Comparison of ENCODE assay signal across 14 mouse cellular contexts in genomic region chr11:63252968-63253602, GRCm38 (mm10).
DNase-seq lines count a peak whose midpoint lies in the region; ATAC-seq and TF ChIP-seq lines count a peak whose summit lies in the region.
"Had no signal": no experiment of that assay in that cellular context is flagged by ENCODE, and none has a peak within 500 bp of the region (broad histone marks: within the 10 kb centered on the region; RNA-seq: fewer than 3 reads in every experiment).

No protein-coding gene starts in this region.

- WGBS in heart, embryonic 12.5 days, result 42% methylated on average over 5 of the region's 5 CpGs
- 8% methylated on average over 5 of the region's 5 CpGs for WGBS in lung, embryonic 16.5 days
- 21% methylated on average over 5 of the region's 5 CpGs for WGBS in lung, adult 2 months
- 6% methylated on average over 5 of the region's 5 CpGs for WGBS in limb, embryonic 13.5 days

- no peak for ATAC-seq in heart, embryonic 12.5 days (ENCODE audit: insufficient number of reproducible peaks, low FRiP score)
- ATAC-seq in lung, embryonic 16.5 days (ENCODE audit: low read depth), result peak; percentile 31; the same call in 1 of the 2 replicates
- peak; percentile 84 for ATAC-seq in limb, embryonic 13.5 days (ENCODE audit: low FRiP score, low read depth)
- ATAC-seq: forebrain, embryonic 15.5 days had no signal

- no peak for TF ChIP-seq POLR2A in lung, adult 2 months (IDR thresholded peaks at IDR 0.05; ENCODE audit: borderline replicate concordance, extremely low read depth, low read depth, low read length)
- TF ChIP-seq POLR2A in brain, embryonic 14.5 days (IDR thresholded peaks at IDR 0.05; ENCODE audit: borderline replicate concordance, extremely low read depth, insufficient read depth, insufficient read length, poor library complexity, severe bottlenecking), result no peak

- H3K27me3 ChIP-seq in heart, embryonic 12.5 days (replicated peaks), result no peaks in the 10 kb centered on the region
- H3K27me3 ChIP-seq in lung, embryonic 16.5 days (ENCODE audit: control insufficient read depth, insufficient read depth, low read depth, low read length), result no peaks in the 10 kb centered on the region
- H3K27me3 ChIP-seq in limb, embryonic 13.5 days, result peaks cover 9% of the 10 kb centered on the region
- H3K27me3 ChIP-seq: CH12.LX; forebrain, embryonic 15.5 days had no signal

- H3K36me3 ChIP-seq in heart, embryonic 12.5 days, result no peaks in the 10 kb centered on the region
- no peaks in the 10 kb centered on the region for H3K36me3 ChIP-seq in lung, embryonic 16.5 days (ENCODE audit: control insufficient read depth, insufficient read depth, low read length)
- no peaks in the 10 kb centered on the region for H3K36me3 ChIP-seq in limb, embryonic 13.5 days
- H3K36me3 ChIP-seq: forebrain, embryonic 15.5 days had no signal

- peak; percentile 30 to 50 for DNase-seq in heart, postnatal 10 days
- DNase-seq in lung, adult 2 months, result no peak
- peak; percentile 56 for DNase-seq in brain, embryonic 14.5 days (ENCODE audit: low read depth)
- DNase-seq in layer of hippocampus, postnatal 25 days (ENCODE audit: extremely low spot score in 1 of 2, low spot score in 1 of 2), result no peak
- no peak for DNase-seq in adipocyte (ENCODE audit: low spot score)
- DNase-seq: kidney, adult 2 months; right cerebral cortex, postnatal 25 days had no signal

- no peak overlapping the region for H3K9ac ChIP-seq in heart, embryonic 12.5 days
- H3K9ac ChIP-seq in lung, embryonic 16.5 days (ENCODE audit: low read length), result no peak overlapping the region
- H3K9ac ChIP-seq in limb, embryonic 13.5 days, result no peak overlapping the region
- H3K9ac ChIP-seq: forebrain, embryonic 15.5 days had no signal

- peaks cover 8% of the 10 kb centered on the region for H3K4me1 ChIP-seq in heart, embryonic 12.5 days (replicated peaks)
- H3K4me1 ChIP-seq in lung, embryonic 16.5 days (replicated peaks; ENCODE audit: control insufficient read depth, insufficient read depth, low read length), result no peaks in the 10 kb centered on the region; the same call in 1 of the 2 replicates
- H3K4me1 ChIP-seq in lung, adult 2 months (ENCODE audit: control insufficient read depth, insufficient read depth, low read length), result no peaks in the 10 kb centered on the region
- peaks cover 41% of the 10 kb centered on the region for H3K4me1 ChIP-seq in limb, embryonic 13.5 days

- H3K9me3 ChIP-seq in heart, embryonic 12.5 days (replicated peaks), result no peaks in the 10 kb centered on the region
- H3K9me3 ChIP-seq in lung, embryonic 16.5 days (ENCODE audit: control insufficient read depth, low read length), result no peaks in the 10 kb centered on the region
- no peaks in the 10 kb centered on the region for H3K9me3 ChIP-seq in limb, embryonic 13.5 days
- H3K9me3 ChIP-seq: forebrain, embryonic 15.5 days had no signal

- no peak overlapping the region for H3K4me2 ChIP-seq in heart, embryonic 12.5 days
- H3K4me2 ChIP-seq in lung, embryonic 16.5 days (ENCODE audit: low read depth, low read length), result no peak overlapping the region
- H3K4me2 ChIP-seq in limb, embryonic 13.5 days (replicated peaks), result no peak overlapping the region
- H3K4me2 ChIP-seq: forebrain, embryonic 15.5 days had no signal

- no peak for TF ChIP-seq CTCF in lung, adult 2 months (IDR thresholded peaks at IDR 0.05; ENCODE audit: insufficient read depth, low read length)
- no peak for TF ChIP-seq CTCF in brain, embryonic 14.5 days (IDR thresholded peaks at IDR 0.05; ENCODE audit: borderline replicate concordance, extremely low read depth, insufficient read depth, insufficient read length)

- H3K27ac ChIP-seq in heart, embryonic 12.5 days (ENCODE audit: poor library complexity, severe bottlenecking), result no peak overlapping the region
- H3K27ac ChIP-seq in lung, embryonic 16.5 days (ENCODE audit: low read length), result no peak overlapping the region
- no peak overlapping the region for H3K27ac ChIP-seq in limb, embryonic 13.5 days
- H3K27ac ChIP-seq: forebrain, embryonic 15.5 days; heart, adult 2 months; left cerebral cortex, adult 2 months had no signal

- intact Hi-C loops in heart, postnatal 10 days (cut with DNase I), result no loop called here

- H3K4me3 ChIP-seq in heart, embryonic 12.5 days, result no peak overlapping the region
- H3K4me3 ChIP-seq in lung, embryonic 16.5 days (ENCODE audit: low read length), result no peak overlapping the region
- H3K4me3 ChIP-seq in lung, adult 2 months (replicated peaks; ENCODE audit: extremely low read depth, low read depth, low read length), result no peak overlapping the region
- no peak overlapping the region for H3K4me3 ChIP-seq in limb, embryonic 13.5 days
- H3K4me3 ChIP-seq: forebrain, embryonic 15.5 days; heart, adult 2 months; left cerebral cortex, adult 2 months had no signal

Comparison
In these comparisons a context has a peak if more than half of its experiments do, and no peak if none do; other contexts are left out.
1. DNase-seq: peak in heart, postnatal 10 days (2 of 2) and brain, embryonic 14.5 days (single experiment); none in lung, adult 2 months (single experiment), layer of hippocampus, postnatal 25 days (0 of 2) and adipocyte (single experiment).